Mouse (Mus musculus) forebrain, embryonic 11.5 days (tissue): ENCODE data around the gene Gnaz. TPM values are rescaled to one million over a fixed set of nuclear protein-coding genes. Genes with fewer than 3 reads are reported as not detected.

Experiments
- ATAC-seq: fragments of 200-750 bp; cut with Nextera tagmentation; replicated peaks from 2 replicates; pipeline ENCODE4 v1.8.0; 2017; ENCODE audit warnings: moderate TSS enrichment; ENCODE audit not compliant: low FRiP score
- DNase-seq: peaks from one replicate; pipeline ENCODE4 v3.0.0-alpha.2; 2017; ENCODE audit warnings: low spot score
- H3K27ac ChIP-seq: fragments of 300-500 bp; sonication (generic); 2 replicates; pipeline ENCODE4 v1.5.1; 2014; ENCODE audit warnings: low read depth, low read length
- H3K27me3 ChIP-seq: fragments of 300-500 bp; sonication (generic); 2 replicates; pipeline ENCODE4 v1.6.1; 2014; ENCODE audit warnings: mild to moderate bottlenecking, low read length, mixed read lengths; ENCODE audit not compliant: control insufficient read depth, insufficient read depth
- H3K36me3 ChIP-seq: fragments of 300-500 bp; sonication (generic); 2 replicates; pipeline ENCODE4 v1.6.1; 2014; ENCODE audit warnings: mild to moderate bottlenecking, low read length, moderate library complexity, mixed read lengths; ENCODE audit not compliant: control insufficient read depth, insufficient read depth
- H3K4me1 ChIP-seq: fragments of 300-500 bp; sonication (generic); replicated peaks from 2 replicates; pipeline ENCODE4 v1.6.1; 2014; ENCODE audit warnings: low read length, mixed read lengths; ENCODE audit not compliant: control insufficient read depth, insufficient read depth
- H3K4me2 ChIP-seq: fragments of 300-500 bp; sonication (generic); 2 replicates; pipeline ENCODE4 v1.6.1; 2014; ENCODE audit warnings: low read depth, mild to moderate bottlenecking, low read length, moderate library complexity, mixed read lengths; ENCODE audit not compliant: severe bottlenecking
- H3K4me3 ChIP-seq: fragments of 300-500 bp; sonication (generic); 2 replicates; pipeline ENCODE4 v1.5.1; 2014; ENCODE audit warnings: low read depth, low read length
- H3K9ac ChIP-seq: fragments of 300-500 bp; sonication (generic); 2 replicates; pipeline ENCODE4 v1.6.1; 2014; ENCODE audit warnings: low read length
- H3K9me3 ChIP-seq: fragments of 300-500 bp; sonication (generic); 2 replicates; pipeline ENCODE4 v1.6.1; 2016; ENCODE audit warnings: low read length, mixed read lengths; ENCODE audit not compliant: control insufficient read depth
- WGBS: fragments of 180-500 bp; shearing (Covaris S2); extraction: QIAGEN DNeasy Blood & Tissue Kit; methylation state at CpG from one replicate; pipeline ENCODE4 v1.1.7; 2014; 5-methylcytosine and 5-hydroxymethylcytosine counted together
- polyA plus RNA-seq: library from polyadenylated mRNA; unstranded; fragments of >200 nt; fragmentation: Nextera tagmentation; extraction: Ambion mirVana; gene quantifications from 2 replicates; pipeline ENCODE4 v1.2.1, GENCODE M21; 2014

Gene Gnaz
- 10.2 and 10.8 TPM in 2 replicates for polyA plus RNA-seq

- DNase-seq (peak; percentile 98), ATAC-seq (peak; percentile 97)
- peak within 1 kb of the TSS; percentile 67 for H3K4me3 ChIP-seq
- no peaks in the 10 kb centered on the region for H3K36me3 ChIP-seq
- no peak within 1 kb of the TSS for H3K27ac ChIP-seq
- under 1% methylated on average over 59 of the region's 83 CpGs for WGBS
- H3K9me3 ChIP-seq: no peaks in the 10 kb centered on the region
- H3K4me1 ChIP-seq: peaks cover 3% of the 10 kb centered on the region; the same call in 1 of the 2 replicates
- H3K4me2 ChIP-seq: peak within 1 kb of the TSS; percentile 98
- H3K27me3 ChIP-seq: peaks cover 3% of the 10 kb centered on the region
- peak within 1 kb of the TSS; percentile 65 for H3K9ac ChIP-seq
Observed at GRCm38 (mm10) chr10:74966850-74967451, at the start of gene Gnaz. Gnaz (plus strand) TSS chr10:74967177.

- WGBS: 32% methylated on average over 5 of the region's 5 CpGs
- Histone ChIP-seq H3K4me2 (no peak overlapping the region), H3K36me3 (no peaks in the 10 kb centered on the region), H3K27me3 (no peaks in the 10 kb centered on the region), H3K9me3 (no peaks in the 10 kb centered on the region), H3K4me1 (no peaks in the 10 kb centered on the region), H3K4me3 (no peak overlapping the region), H3K27ac (no peak overlapping the region), H3K9ac (no peak overlapping the region)
- DNase-seq (no peak), ATAC-seq (no peak)
Observed at GRCm38 (mm10) chr10:74919277-74919676, 47.7 kb upstream of the Gnaz start.

- no peaks in the 10 kb centered on the region for H3K36me3 ChIP-seq
- peak; percentile 53; the same call in 1 of the 2 replicates for ATAC-seq
- H3K27me3 ChIP-seq: no peaks in the 10 kb centered on the region
- no peak overlapping the region for H3K9ac ChIP-seq
- H3K27ac ChIP-seq: no peak overlapping the region
- peak; percentile 73 for DNase-seq
- H3K4me1 ChIP-seq: no peaks in the 10 kb centered on the region
- H3K4me2 ChIP-seq: no peak overlapping the region
- H3K9me3 ChIP-seq: no peaks in the 10 kb centered on the region
- WGBS: 46% methylated on average over 17 of the region's 17 CpGs
- no peak overlapping the region for H3K4me3 ChIP-seq
Observed at GRCm38 (mm10) chr10:74920853-74921567, 46.0 kb upstream of the Gnaz start.

- ATAC-seq (no peak), DNase-seq (no peak)
- Histone ChIP-seq H3K9ac (no peak overlapping the region), H3K4me1 (no peaks in the 10 kb centered on the region), H3K27me3 (no peaks in the 10 kb centered on the region), H3K9me3 (no peaks in the 10 kb centered on the region), H3K36me3 (no peaks in the 10 kb centered on the region), H3K4me3 (no peak overlapping the region), H3K27ac (no peak overlapping the region), H3K4me2 (no peak overlapping the region)
- 89% methylated on average over 11 of the region's 11 CpGs for WGBS
Observed at GRCm38 (mm10) chr10:74921614-74922013, 45.4 kb upstream of the Gnaz start.

- ATAC-seq: no peak
- Histone ChIP-seq H3K27me3 (no peaks in the 10 kb centered on the region), H3K4me2 (no peak overlapping the region), H3K36me3 (no peaks in the 10 kb centered on the region), H3K9ac (no peak overlapping the region), H3K4me1 (no peaks in the 10 kb centered on the region), H3K9me3 (no peaks in the 10 kb centered on the region), H3K4me3 (no peak overlapping the region), H3K27ac (no peak overlapping the region)
- no peak for DNase-seq
- 69% methylated on average over 6 of the region's 6 CpGs for WGBS
Observed at GRCm38 (mm10) chr10:74922763-74923162, 44.2 kb upstream of the Gnaz start.

- DNase-seq (no peak), ATAC-seq (no peak)
- H3K9ac ChIP-seq: no peak overlapping the region
Observed at GRCm38 (mm10) chr10:74924274-74924673, 42.7 kb upstream of the Gnaz start.

GRCm38 (mm10) chr10:74925324-74925723 is 41.7 kb upstream of the Gnaz start:
- H3K4me1 ChIP-seq: no peaks in the 10 kb centered on the region
- H3K36me3 ChIP-seq: no peaks in the 10 kb centered on the region
- H3K9me3 ChIP-seq: no peaks in the 10 kb centered on the region
- no peak overlapping the region for H3K27ac ChIP-seq
- H3K9ac ChIP-seq: no peak overlapping the region
- ATAC-seq: 0 out of 2 replicates have a peak, but pooled peaks have one; percentile 28
- no peak overlapping the region; the same call in 1 of the 2 replicates for H3K4me3 ChIP-seq
- WGBS: 20% methylated on average over 21 of the region's 21 CpGs
- peak overlapping the region; percentile 47; the same call in 1 of the 2 replicates for H3K4me2 ChIP-seq
- no peaks in the 10 kb centered on the region for H3K27me3 ChIP-seq
- peak; percentile 76 for DNase-seq

More at GRCm38 (mm10) chr10:74924274-74924673, 42.7 kb upstream of the Gnaz start:
- WGBS: 90% methylated on average over 14 of the region's 14 CpGs
- Histone ChIP-seq H3K4me3 (no peak overlapping the region), H3K4me1 (no peaks in the 10 kb centered on the region), H3K27me3 (no peaks in the 10 kb centered on the region), H3K4me2 (no peak overlapping the region), H3K36me3 (no peaks in the 10 kb centered on the region), H3K27ac (no peak overlapping the region), H3K9me3 (no peaks in the 10 kb centered on the region)

- Histone ChIP-seq H3K27ac (no peak overlapping the region), H3K4me2 (no peak overlapping the region), H3K4me1 (no peaks in the 10 kb centered on the region), H3K9me3 (no peaks in the 10 kb centered on the region), H3K36me3 (no peaks in the 10 kb centered on the region), H3K27me3 (no peaks in the 10 kb centered on the region), H3K9ac (no peak overlapping the region), H3K4me3 (no peak overlapping the region)
- WGBS: 92% methylated on average over 7 of the region's 7 CpGs
- DNase-seq (no peak), ATAC-seq (no peak)
Observed at GRCm38 (mm10) chr10:74928276-74928675, 38.7 kb upstream of the Gnaz start.
